Mouse (Mus musculus): ENCODE results near the gene Cers5.
A peak's percentile ranks its signal among the peaks of the same experiment; 100 is the strongest.

Gene Cers5

GRCm38 (mm10) chr15:99725341-99726155 is 47.1 kb downstream of the Cers5 start, which contains the start of gene Cox14:
TSS of gene Cox14 (plus strand) at chr15:99725618.
- peak; percentile 99 for DNase-seq (ENCODE audit: low read depth, low spot score)

GRCm38 (mm10) chr15:99724292-99725021 is 48.2 kb downstream of the Cers5 start:
- DNase-seq (ENCODE audit: low read depth, low spot score), result peak; percentile 68

- DNase-seq (ENCODE audit: low read depth, low spot score), result no peak
These were observed 49.0 kb downstream of the Cers5 start for GRCm38 (mm10) chr15:99723515-99724291.

GRCm38 (mm10) chr15:99723120-99723514 is 49.6 kb downstream of the Cers5 start:
- no peak for DNase-seq (ENCODE audit: low read depth, low spot score)

GRCm38 (mm10) chr15:99721921-99722743 is 50.6 kb downstream of the Cers5 start:
- no peak for DNase-seq (ENCODE audit: low read depth, low spot score)

GRCm38 (mm10) chr15:99719865-99720264 is 52.8 kb downstream of the Cers5 start:
- no peak for DNase-seq (ENCODE audit: low read depth, low spot score)

GRCm38 (mm10) chr15:99718461-99719021 is 54.1 kb downstream of the Cers5 start:
- no peak for DNase-seq (ENCODE audit: low read depth, low spot score)

- no peak for DNase-seq (ENCODE audit: low read depth, low spot score)
These were observed 55.0 kb downstream of the Cers5 start, which contains the start of gene Gpd1 for GRCm38 (mm10) chr15:99717386-99718334. TSS of gene Gpd1 (plus strand) at chr15:99717515.

GRCm38 (mm10) chr15:99716814-99717213 is 55.9 kb downstream of the Cers5 start:
- DNase-seq (ENCODE audit: low read depth, low spot score), result no peak

- DNase-seq (ENCODE audit: low read depth, low spot score), result no peak
These were observed 56.5 kb downstream of the Cers5 start for GRCm38 (mm10) chr15:99715982-99716746.

- DNase-seq (ENCODE audit: low read depth, low spot score), result no peak
These were observed 57.3 kb downstream of the Cers5 start for GRCm38 (mm10) chr15:99715361-99715865.

- DNase-seq (ENCODE audit: low read depth, low spot score), result peak; percentile 85
These were observed 57.8 kb downstream of the Cers5 start for GRCm38 (mm10) chr15:99714858-99715257.

GRCm38 (mm10) chr15:99714206-99714605 is 58.5 kb downstream of the Cers5 start:
- no peak for DNase-seq (ENCODE audit: low read depth, low spot score)

- no peak for DNase-seq (ENCODE audit: low read depth, low spot score)
These were observed 59.1 kb downstream of the Cers5 start for GRCm38 (mm10) chr15:99713569-99713968.

GRCm38 (mm10) chr15:99712666-99713559 is 59.8 kb downstream of the Cers5 start:
- DNase-seq (ENCODE audit: low read depth, low spot score), result no peak

- no peak for DNase-seq (ENCODE audit: low read depth, low spot score)
These were observed 61.2 kb downstream of the Cers5 start for GRCm38 (mm10) chr15:99711491-99711890.
